Mouse (Mus musculus): ENCODE data around the gene Nceh1. TPM values are rescaled to one million over a fixed set of nuclear protein-coding genes. Genes with fewer than 3 reads are reported as not detected.

The Nceh1 gene
- total RNA-seq, 2 experiments from 2014 or later: 10.7 to 13.6 TPM

DNA sequence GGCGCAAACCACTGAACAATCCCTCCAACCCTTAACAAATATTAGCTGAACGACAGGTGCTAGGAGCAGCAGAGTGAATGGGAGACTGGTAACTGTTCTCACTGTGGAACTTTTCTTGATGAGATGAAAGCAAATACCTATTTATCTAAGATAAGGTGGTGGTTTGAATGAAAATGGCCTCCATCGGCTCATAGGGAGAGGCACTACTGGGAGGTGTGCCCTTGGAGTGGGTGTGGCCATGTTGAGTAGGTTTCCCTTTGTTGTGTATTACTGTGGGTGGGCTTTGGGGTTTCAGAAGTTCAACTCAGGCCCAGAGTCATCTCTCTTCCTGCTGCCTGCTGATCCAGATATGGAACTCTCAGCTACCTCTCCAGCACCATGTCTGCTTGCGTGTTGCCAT is 8.1 kb downstream of the Nceh1 start:
- DNase-seq: no peak

DNA sequence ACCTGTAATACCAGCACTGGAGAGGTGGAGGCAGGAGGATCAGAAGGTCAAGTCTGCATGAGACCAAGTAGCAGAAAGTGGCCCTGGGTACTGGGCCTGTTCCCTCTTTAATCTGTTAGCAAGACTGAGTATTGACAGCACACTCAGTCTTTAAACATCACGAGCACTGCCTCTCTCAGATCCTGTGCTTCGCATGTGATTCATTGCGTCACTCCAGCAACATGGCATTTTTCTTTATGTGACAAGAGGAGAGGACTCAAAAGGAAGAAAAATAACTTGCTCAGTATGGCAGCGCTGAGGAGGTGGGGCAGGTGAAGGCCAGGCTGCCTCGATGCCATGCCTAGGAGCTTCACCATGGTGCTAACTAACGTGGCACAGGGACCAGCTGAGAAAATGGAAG is 9.1 kb downstream of the Nceh1 start:
- no peak for DNase-seq

DNA sequence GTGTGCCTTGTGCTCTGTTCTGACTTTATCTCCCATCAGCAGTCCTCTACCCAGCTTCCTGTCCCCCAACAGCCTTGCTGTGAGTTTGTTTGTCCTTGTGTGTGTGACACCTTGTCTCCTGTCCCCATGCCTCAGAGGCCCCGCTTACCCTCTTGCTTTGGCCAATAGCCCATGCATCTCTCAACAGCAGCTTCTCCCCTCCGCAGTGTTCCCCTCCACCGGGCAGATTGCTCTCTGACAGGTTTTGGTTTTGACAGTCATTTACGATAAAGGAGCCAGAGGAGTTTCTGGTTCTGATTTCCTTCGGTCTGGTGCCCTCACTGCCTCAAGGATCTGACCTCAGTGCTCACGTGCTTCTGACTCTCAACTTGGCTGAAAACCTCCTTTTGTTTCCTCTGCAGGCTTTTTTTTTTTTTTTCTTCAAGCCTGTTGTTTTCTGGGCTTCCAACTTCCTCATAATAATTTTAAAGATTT is 11.1 kb downstream of the Nceh1 start:
- DNase-seq: no peak

DNA sequence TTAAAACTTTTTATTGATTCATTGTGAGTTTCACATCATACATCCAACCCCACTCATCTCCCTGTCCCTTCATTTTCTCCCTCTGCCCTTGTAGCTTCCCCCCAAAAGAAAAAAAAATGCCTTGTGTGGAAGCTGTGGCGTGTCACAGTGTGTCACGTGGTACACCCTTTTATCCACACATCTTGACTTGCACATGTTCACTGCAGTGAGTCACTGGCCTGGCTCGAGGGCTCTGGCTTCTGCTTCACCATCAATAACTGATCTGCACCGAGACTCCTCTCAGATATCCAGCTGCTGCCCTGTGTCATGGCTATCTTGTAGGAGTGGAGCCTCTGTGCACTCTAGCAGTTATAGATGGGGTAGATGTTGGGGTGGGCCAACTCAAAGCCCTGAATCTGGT is 12.4 kb downstream of the Nceh1 start:
- DNase-seq: no peak

DNA sequence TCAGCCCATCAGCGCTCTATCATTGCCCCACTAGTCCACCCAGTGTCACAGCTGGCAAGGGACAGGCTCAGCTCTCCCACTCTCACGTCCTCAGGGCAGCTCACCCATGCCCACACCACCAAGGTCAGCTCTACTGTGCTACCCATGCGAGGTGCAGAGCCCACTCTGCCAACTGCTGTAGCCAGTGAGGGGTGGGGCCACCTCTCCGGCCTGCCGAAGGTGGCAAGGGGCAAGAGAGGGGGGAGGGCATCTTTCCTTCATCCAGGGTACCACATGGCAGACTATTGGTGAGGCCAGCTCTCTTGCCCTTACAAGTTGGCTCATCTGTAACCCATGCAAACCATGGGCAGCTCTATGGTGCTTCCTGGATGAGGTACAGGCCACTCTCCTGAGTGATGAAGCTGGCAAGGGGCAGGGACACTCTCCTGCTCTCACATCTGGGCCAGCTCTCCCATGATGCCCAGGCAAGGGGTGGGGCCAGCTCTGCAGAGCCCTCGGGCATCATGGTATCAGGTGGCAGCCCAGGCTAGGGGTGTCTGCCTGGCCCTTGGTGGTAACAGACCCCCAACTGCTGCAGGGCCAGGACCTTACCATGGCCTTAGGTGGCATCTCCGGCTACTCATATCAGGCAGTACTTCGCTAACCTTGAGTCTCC is 12.9 kb downstream of the Nceh1 start:
- DNase-seq: no peak

DNA sequence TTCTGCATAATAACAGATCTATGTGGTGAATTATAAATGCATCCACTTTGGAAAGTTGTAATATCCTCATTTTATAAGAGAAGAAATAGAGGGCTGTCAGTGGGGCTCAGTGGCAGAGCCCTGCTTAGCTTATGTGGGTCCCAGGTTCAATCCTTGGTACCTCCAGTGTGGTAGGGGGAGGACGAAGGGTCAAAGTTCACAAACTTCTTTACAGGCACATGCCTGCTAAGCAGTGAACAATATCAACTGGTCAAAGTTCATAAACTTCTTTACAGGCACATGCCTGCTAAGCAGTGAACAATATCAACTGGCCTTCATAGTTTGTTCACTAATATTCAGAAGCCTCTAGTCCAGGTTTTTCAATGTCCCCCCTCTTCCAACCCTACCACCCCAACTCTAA is 13.8 kb downstream of the Nceh1 start:
- DNase-seq: no peak

DNA sequence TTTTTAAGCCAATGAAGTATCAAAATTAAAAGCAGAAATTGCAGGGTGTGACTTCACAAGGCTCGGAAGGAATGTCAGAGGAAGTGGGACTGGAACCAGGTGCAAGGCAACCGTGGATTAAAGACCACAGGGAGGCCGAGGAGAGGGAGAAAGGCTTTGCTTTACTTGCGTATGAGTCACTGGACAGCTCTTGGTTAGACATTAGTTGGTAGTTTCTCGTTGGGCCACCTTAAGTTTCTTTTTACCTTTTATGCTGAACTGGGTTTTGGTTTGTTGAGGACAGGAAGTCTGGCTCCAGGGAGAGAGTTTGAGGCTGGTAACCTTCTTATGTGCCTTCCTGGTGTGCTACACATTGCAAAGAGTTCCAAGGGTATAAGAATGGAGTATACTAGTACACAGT is 15.1 kb downstream of the Nceh1 start:
- no peak for DNase-seq

DNA sequence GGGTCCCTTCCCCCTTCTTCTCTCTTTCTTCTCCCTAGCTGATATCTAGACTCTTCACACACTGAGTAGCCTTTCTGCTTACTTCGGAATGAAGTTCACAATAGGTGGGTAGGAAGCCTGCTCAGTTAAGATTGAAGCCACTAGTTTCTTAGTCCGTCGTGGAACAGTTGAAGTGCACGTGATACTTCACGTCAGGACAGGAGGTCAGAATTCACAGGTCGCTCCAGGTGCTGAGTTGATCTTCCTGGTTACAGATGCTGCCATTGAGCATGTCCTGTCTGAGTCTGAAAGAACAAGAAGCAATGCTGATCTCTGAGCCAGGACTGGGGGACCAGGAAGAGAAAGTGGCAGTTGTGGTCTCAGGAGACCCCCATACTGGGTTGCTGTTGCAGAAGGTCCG is 16.4 kb downstream of the Nceh1 start:
- no peak for DNase-seq

DNA sequence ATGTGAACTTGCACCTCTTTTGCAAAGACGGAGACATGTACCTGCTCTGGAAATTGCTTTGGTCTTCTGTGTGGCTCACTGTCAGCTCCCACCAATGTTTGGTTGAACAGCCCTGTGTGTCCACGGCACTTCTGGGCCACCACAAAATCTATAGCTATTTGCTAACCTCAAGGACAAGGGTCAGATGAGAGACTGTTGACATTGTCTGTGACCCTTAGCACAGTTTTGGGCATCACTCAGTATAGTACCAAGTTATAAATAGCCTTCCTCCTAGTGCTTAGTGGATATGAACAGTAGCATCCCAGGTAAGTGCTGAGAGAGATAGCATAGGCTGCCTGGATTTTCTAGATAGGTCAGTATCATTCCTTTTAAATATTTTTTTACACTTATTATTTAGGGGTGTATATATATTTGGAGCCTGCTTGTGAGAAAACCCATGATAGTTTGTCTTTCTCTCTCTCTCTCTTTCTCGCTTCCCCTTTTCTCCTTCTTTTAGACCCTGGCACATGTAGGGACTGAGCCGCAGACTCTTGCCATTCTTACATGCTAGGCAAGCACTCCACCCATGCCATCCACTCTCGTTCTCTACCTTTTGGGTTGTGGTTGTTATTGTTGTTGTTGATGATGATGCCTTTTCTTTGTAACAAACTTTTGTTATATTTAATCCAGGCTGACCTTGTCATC is 19.1 kb downstream of the Nceh1 start:
- DNase-seq: no peak

DNA sequence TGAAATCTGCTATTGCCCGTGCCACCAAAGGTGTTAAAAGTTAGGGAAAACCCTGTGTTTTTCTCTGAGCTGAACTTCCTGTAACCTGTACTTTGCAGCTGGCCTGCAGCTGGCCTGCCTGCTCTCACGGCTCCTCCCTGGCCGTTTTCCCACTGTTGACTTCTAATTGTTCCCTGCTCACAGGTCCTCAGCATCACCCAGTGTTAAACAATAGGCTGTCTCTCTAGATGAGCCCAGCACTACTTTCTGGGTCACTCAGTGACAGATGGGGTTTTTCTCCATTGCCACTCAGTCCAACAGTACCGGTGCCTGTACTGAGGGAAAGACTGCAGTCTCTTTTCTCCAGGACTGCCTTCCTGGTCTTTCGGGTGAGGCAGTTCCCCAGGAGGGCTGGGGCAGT is 22.3 kb downstream of the Nceh1 start:
- DNase-seq: no peak

DNA sequence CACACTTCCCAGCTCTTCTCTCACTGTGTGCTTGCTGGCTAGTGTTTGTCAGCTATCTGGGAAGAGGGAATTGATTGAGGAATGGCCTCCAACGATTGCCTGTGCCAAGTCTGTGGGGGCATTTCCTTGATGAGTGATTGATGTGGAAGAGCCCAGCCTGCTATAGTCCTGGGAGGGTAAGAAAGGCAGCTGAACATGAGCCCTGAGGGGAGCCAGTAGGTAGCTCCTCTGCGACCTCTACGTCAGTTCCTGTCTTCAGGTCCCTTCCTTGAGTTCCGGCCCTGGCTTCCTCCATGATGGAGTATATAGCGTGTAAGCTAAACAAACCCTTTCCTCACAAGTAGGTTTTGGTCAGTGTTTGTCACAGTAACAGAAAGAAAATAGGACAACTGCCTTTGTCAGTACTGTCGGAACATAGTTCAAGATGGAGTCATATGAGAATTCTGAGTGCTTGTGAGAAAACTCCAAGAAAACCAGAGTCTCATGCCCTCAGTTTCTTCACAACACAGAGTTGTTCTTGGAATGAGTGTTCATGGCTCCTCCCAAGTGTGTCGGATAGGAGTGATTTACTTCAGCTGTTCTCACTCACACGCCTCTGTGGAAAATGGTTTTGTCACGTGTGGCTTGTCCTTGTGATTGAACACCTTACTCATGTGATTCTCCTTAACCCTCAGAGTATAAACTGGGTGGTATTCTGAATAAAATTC is 22.9 kb downstream of the Nceh1 start:
- no peak for DNase-seq

DNA sequence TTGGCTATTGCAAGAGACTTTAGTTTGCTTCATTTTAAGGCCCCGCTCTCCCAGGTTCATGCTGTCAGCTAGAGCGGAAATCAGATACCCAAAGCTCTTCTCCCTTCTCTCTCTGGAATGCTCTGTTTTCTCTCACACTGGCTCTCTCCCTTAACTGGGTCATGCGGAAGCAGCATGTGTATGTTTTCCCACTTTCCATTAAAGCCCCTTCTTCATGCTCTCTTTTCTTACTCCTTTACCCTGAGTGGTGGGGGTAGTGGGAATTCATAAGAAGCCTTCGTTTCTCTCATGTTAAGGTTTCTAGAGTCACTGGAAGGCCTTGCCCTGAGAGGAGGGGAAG is 23.4 kb downstream of the Nceh1 start:
- DNase-seq: no peak

DNA sequence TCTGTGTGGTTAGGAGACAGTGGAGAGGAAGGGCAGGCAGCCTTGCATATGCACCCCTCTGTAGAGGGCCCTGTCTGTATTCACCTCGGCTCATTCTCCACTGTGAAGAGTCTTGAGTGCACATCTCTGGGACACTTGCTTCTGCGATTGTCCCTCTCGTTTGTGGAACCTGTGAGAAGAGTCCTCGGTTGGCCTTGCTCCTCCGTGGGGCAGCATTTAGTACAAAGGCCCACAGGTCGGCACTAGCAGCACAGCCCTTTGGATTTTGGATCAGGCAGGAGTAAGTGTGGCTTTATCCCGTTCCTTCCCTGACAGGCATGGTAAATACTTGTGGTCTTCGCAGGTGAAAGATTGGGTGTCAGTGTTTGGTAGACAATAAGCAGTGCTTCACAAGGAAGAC is 23.8 kb downstream of the Nceh1 start:
- DNase-seq: no peak

DNA sequence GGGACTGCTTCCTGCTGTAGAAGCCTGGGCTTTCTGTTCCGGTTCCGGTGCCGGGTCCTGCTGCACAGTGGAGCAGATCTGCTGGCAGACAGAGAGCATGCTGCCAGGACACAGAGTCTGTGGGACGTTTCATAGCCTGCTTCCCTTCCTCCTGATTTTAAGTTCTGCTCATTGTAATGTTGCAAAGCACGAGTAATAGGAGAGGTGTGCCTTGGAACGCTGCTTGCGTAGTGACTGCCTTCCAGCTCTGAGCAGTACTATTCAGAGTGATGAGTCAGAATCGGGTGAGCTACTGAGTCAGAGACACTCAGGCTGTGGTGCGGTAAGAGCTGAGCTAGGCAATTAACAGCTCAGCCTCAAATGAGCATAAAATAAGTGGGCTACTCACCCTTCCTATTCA is 26.9 kb downstream of the Nceh1 start:
- DNase-seq: no peak

DNA sequence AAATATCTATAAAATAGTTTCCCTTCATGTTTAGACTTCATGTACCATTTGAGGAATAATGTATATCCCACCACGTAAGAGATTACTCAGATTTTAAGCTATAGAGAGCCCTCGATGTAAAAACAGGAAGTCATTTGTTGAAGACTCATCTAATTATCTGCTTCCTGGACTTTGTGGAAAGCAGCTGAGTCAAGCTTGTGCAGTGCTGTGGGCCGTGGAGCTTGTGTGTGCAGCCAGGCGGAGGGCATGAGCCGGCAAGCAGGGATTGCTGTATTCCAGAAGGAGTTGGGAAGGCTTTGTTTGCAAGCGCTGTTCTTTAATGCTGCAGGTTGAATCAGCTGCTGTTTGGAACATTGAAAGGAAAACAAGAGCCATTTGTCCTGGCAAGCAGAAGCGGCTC is 27.5 kb downstream of the Nceh1 start:
- no peak for DNase-seq

DNA sequence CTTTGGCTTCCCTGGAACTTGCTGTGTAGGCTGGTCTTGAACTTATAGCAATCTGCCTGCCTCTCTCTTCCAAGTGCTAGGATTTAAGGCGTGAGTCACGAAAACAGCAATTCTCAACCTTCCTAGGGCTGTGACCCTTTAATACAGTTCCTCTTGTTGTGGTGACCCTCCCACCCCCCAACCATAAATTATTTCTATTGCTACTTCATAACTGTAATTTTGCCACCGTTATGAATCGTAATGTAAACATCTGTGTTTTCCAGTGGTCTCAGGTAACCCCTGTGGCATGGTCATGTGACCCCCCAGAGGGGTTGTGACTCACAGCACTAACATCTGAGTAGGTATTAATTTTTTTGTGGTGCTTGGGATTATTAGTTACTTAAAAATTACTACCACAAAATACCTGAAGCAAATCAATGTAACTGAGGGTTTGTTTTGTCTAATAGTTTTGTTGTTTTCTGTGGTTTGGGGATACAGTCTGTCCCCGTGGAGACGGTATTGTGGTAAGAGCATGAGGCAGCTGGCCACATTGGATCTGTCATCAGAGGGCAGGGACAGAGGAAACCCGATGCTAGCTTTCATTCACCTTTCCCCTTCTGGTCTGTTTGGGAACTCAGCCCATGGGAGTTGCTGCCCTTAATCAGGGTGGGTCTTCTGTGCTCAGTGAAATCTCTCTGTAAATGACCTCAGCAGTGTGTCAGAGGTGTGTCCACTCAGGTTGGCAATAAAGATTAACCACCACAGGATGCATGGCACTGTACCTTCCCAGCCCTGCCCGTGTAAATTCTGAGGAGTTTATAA is 31.5 kb downstream of the Nceh1 start:
- DNase-seq: no peak

DNA sequence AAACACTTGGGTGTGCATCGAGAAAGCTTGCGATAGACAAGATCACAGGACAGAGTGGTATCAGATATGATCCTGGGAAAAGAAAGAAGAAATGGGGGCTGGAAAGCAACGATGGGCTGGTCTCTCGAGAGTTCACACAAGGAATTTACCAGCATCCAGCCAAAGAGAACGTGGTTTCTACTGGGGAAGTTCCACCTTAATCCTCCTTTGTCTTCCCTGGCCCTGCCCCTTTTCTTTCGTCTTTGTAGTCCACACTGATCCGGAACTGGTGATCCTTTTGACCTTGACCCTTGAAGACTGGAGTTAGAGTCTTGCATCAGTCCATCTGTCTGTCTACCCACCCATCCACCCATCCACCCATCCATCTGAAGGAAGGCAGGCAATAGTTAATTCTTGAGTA is 34.6 kb downstream of the Nceh1 start:
- no peak for DNase-seq

DNA sequence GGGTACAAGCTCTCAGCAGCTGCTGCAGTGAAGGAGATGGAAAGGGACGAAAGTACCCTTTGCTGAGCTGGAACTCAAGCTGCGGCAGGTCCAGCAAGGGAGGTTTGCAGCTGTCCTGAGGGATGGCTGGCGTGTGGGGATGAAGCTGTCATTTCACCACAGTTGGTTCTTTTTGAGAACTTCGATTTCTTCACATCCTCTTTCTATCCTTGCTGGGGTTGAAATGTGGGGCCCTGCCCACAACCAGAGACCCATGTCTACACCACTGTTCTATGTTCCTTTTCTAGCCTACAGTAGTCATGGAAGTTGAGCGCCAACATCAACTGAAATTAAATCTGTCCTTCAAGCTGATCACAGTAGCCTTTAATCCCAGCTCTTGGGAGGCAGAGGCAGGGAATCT is 35.8 kb downstream of the Nceh1 start:
- no peak for DNase-seq

DNA sequence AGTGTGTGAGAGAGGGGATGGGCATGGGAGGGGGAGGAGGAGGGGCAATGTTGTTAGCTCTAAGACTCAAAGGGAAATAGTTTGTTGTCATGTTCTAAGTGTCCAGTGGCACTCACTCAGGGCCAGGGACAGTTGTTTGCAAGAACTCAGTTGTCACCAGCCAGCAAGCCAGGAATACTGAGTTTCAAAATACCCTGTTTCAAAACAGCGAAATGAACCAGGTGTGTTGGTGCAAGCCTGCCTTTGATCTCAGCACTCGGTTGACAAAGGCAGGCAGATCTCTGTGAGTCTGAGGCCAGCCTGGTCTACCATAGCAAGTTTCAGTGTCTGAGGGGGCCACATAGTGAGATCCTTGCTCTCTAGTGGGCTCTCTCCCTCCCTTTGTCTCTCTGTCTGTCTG is 39.3 kb downstream of the Nceh1 start:
- no peak for DNase-seq

DNA sequence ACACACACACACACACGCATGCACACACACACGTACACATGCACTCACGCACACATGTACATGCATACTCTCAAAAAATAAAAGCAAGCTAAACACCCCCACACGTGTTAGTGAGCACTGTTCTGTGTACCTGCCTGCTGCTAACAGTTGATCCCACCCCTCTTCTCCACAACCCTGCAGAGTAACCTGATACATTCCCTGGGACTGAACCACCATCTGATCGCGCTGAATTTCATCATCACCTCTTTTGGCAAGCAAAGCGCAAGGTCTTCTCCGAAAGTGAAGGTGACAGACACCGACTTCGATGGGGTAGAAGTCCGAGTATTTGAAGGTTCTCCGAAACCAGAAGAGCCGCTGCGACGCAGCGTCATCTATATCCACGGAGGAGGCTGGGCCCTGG is 39.7 kb downstream of the Nceh1 start:
- no peak for DNase-seq

DNA sequence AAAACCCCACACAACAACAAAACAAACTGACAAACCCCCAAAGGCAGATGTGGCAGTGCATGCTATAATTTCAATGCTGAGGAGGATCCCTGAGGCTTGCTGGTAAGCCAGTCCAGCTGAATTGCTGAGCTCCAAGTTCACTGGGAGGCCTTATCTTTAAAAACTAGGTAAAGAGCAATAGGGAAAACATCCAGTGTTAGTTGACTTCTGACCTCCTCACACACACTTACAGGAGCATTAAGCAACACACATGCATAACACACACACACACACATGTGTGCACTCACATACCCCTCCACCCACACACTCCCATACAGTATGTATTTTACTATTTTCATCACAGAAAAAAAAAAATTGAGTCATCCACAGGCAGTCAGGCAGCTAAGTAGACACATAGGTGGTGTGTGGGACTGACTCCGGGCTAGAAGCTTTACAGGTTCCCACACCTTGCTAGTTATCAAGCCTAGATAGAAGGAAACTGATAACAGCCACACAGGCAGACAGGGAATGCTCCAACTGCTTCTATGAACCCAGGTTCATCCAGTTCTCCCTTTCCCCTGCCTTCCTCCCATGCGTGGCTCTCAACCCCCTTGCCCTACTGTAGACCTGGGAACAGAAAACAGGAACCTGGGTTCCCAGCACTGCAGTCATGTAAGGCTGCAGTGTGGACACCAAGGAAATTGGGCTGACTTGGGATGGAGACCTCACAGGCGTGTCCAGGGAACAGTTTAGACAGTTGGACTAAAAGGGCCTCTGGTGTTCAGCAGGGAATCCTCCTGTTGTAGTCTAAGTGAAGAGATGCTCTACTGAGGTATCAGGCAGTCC is 45.1 kb downstream of the Nceh1 start:
- DNase-seq: no peak
